Mouse (Mus musculus) olfactory bulb, adult 2 months (tissue): ENCODE data around the gene Ksr1.

ENCODE experiments used
- CTCF ChIP-seq: fragments of 200-500 bp; IDR thresholded peaks from 2 replicates; pipeline ENCODE4 v1.5.1; 2012; ENCODE audit warnings: low read depth, mild to moderate bottlenecking, low read length, moderate library complexity; ENCODE audit not compliant: insufficient read depth
- POLR2A ChIP-seq: fragments of 200-500 bp; IDR thresholded peaks from 2 replicates; pipeline ENCODE4 v1.6.1; 2012; ENCODE audit warnings: mild to moderate bottlenecking, low read depth, low read length, moderate library complexity; ENCODE audit not compliant: insufficient read depth

- no peak for TF ChIP-seq POLR2A
- no peak for TF ChIP-seq CTCF
Observed at GRCm38 (mm10) chr11:79074611-79075010, 71.6 kb downstream of the Ksr1 start.
